Mouse (Mus musculus): ENCODE measurements around the gene Ugt1a9.

- TF ChIP-seq POLR2A (IDR thresholded peaks at IDR 0.05; ENCODE audit: insufficient read depth, low read length), result no peak
- TF ChIP-seq CTCF (IDR thresholded peaks at IDR 0.05; ENCODE audit: low read depth, low read length), result no peak
- no peak for TF ChIP-seq EP300 (IDR thresholded peaks at IDR 0.05; ENCODE audit: insufficient read depth, low read depth, low read length)
These were observed 87.8 kb downstream of the Ugt1a9 start for GRCm38 (mm10) chr1:88158430-88158829.

All from ES-Bruce4 (cell line).